ENCODE assay signal across 12 mouse cellular contexts in the genomic region with DNA sequence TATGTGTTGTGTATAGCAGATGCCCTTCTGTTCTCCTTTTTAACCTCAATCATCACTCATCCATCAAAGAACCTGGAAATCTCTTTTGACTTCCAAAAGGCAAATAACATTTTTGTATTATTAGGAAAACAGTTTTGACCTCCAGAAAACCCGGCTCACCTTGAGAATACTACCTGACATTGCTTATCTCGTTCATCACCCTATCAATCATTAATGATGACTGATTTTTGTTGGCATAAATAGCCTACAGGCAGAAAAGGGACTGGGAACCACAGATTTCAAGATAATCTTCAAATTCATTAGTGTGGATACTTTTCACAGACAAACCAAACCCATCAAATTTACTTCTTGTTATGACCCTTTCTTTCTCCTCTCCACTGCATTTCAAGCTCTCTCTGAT. TPM values are rescaled to one million over a fixed set of nuclear protein-coding genes. Genes with fewer than 3 reads are reported as not detected.
A peak's percentile ranks its signal among the peaks of the same experiment; 100 is the strongest.
DNase-seq lines count a peak whose midpoint lies in the region; ATAC-seq and TF ChIP-seq lines count a peak whose summit lies in the region.
"Had no signal": no experiment of that assay in that cellular context is flagged by ENCODE, and none has a peak within 500 bp of the region (broad histone marks: within the 10 kb centered on the region; RNA-seq: fewer than 3 reads in every experiment).

No protein-coding gene starts in this region.

- 75% methylated on average over 2 of the region's 2 CpGs for WGBS in embryonic facial prominence, embryonic 13.5 days
- WGBS in embryonic facial prominence, embryonic 10.5 days: 82% methylated on average over 2 of the region's 2 CpGs
- 69% methylated on average over 2 of the region's 2 CpGs for WGBS in liver, embryonic 15.5 days (ENCODE audit: insufficient replicate concordance)
- WGBS in neural tube, embryonic 14.5 days: 68% methylated on average over 2 of the region's 2 CpGs

- H3K36me3 ChIP-seq in embryonic facial prominence, embryonic 13.5 days: no peaks in the 10 kb centered on the region
- H3K36me3 ChIP-seq in embryonic facial prominence, embryonic 10.5 days (replicated peaks): no peaks in the 10 kb centered on the region
- peaks cover 46% of the 10 kb centered on the region for H3K36me3 ChIP-seq in liver, embryonic 15.5 days (replicated peaks)
- no peaks in the 10 kb centered on the region for H3K36me3 ChIP-seq in neural tube, embryonic 14.5 days (ENCODE audit: control insufficient read depth, insufficient read depth, low read length)
- H3K36me3 ChIP-seq: embryonic facial prominence, embryonic 12.5 days had no signal

- H3K27ac ChIP-seq in embryonic facial prominence, embryonic 13.5 days: no peak overlapping the region
- no peak overlapping the region for H3K27ac ChIP-seq in embryonic facial prominence, embryonic 10.5 days (replicated peaks)
- no peak overlapping the region for H3K27ac ChIP-seq in left cerebral cortex, adult 2 months
- H3K27ac ChIP-seq in liver, embryonic 15.5 days (replicated peaks): 0 out of 2 replicates have a peak overlapping the region, but pooled peaks have one; percentile 0
- no peak overlapping the region for H3K27ac ChIP-seq in neural tube, embryonic 14.5 days (ENCODE audit: low read depth, low read length)
- H3K27ac ChIP-seq: embryonic facial prominence, embryonic 12.5 days had no signal

- no peaks in the 10 kb centered on the region for H3K9me3 ChIP-seq in embryonic facial prominence, embryonic 13.5 days
- no peaks in the 10 kb centered on the region for H3K9me3 ChIP-seq in embryonic facial prominence, embryonic 10.5 days
- no peaks in the 10 kb centered on the region for H3K9me3 ChIP-seq in liver, embryonic 15.5 days (replicated peaks)
- no peaks in the 10 kb centered on the region for H3K9me3 ChIP-seq in neural tube, embryonic 14.5 days (ENCODE audit: control insufficient read depth, low read length)
- H3K9me3 ChIP-seq: embryonic facial prominence, embryonic 12.5 days had no signal

- no peak for TF ChIP-seq CTCF in left cerebral cortex, adult 2 months (IDR thresholded peaks at IDR 0.05)

- H3K27me3 ChIP-seq in embryonic facial prominence, embryonic 13.5 days: no peaks in the 10 kb centered on the region
- peaks cover 3% of the 10 kb centered on the region; the same call in 1 of the 2 replicates for H3K27me3 ChIP-seq in embryonic facial prominence, embryonic 10.5 days (replicated peaks; ENCODE audit: low read depth, poor library complexity, severe bottlenecking)
- no peaks in the 10 kb centered on the region for H3K27me3 ChIP-seq in liver, embryonic 15.5 days
- H3K27me3 ChIP-seq in neural tube, embryonic 14.5 days (ENCODE audit: control insufficient read depth, insufficient read depth, low read length): no peaks in the 10 kb centered on the region
- H3K27me3 ChIP-seq: embryonic facial prominence, embryonic 12.5 days had no signal

- ATAC-seq in embryonic facial prominence, embryonic 13.5 days (ENCODE audit: insufficient number of reproducible peaks, insufficient read depth, low FRiP score, low TSS enrichment, low read depth): no peak
- ATAC-seq in liver, embryonic 15.5 days (ENCODE audit: insufficient read depth): no peak
- ATAC-seq in neural tube, embryonic 14.5 days (ENCODE audit: low read depth): no peak
- ATAC-seq in monocyte, adult 5-6 weeks (replicated peaks; ENCODE audit: insufficient number of reproducible peaks, low FRiP score, low TSS enrichment, poor library complexity, severe bottlenecking): no peak
- ATAC-seq: inflammation-experienced regulatory T-cells, adult 6 months had no signal

- H3K4me1 ChIP-seq in embryonic facial prominence, embryonic 13.5 days: peaks cover 23% of the 10 kb centered on the region
- peaks cover 18% of the 10 kb centered on the region for H3K4me1 ChIP-seq in embryonic facial prominence, embryonic 10.5 days
- peaks cover 46% of the 10 kb centered on the region for H3K4me1 ChIP-seq in liver, embryonic 15.5 days (replicated peaks)
- peaks cover 37% of the 10 kb centered on the region for H3K4me1 ChIP-seq in neural tube, embryonic 14.5 days (ENCODE audit: control insufficient read depth, insufficient read depth, low read length)

- no peak overlapping the region for H3K4me3 ChIP-seq in embryonic facial prominence, embryonic 13.5 days
- H3K4me3 ChIP-seq in embryonic facial prominence, embryonic 10.5 days: no peak overlapping the region
- peak overlapping the region; percentile 97 for H3K4me3 ChIP-seq in left cerebral cortex, adult 2 months
- H3K4me3 ChIP-seq in liver, embryonic 15.5 days (replicated peaks): peak overlapping the region; percentile 95
- peak overlapping the region; percentile 68 for H3K4me3 ChIP-seq in neural tube, embryonic 14.5 days (ENCODE audit: low read depth, low read length)
- H3K4me3 ChIP-seq: embryonic facial prominence, embryonic 12.5 days had no signal

- H3K9ac ChIP-seq in embryonic facial prominence, embryonic 13.5 days: no peak overlapping the region
- H3K9ac ChIP-seq in liver, embryonic 15.5 days: peak overlapping the region; percentile 20
- peak overlapping the region; percentile 34; the same call in 1 of the 2 replicates for H3K9ac ChIP-seq in neural tube, embryonic 14.5 days (replicated peaks; ENCODE audit: low read depth, low read length)
- H3K9ac ChIP-seq: embryonic facial prominence, embryonic 12.5 days had no signal

- DNase-seq in embryonic facial prominence, embryonic 10.5 days (ENCODE audit: low spot score): no peak
- DNase-seq in left cerebral cortex, adult 2 months (ENCODE audit: extremely low spot score in 1 of 2, low spot score in 2 of 2): no peak
- DNase-seq in left cerebral cortex, postnatal 25 days (ENCODE audit: low spot score in 2 of 2): no peak
- DNase-seq in left cerebral cortex, postnatal 4 days: no peak
- DNase-seq: adrenal gland, postnatal 10 days; layer of hippocampus, postnatal 36 days had no signal

- intact Hi-C loops in left cerebral cortex, adult 2 months (cut with DNase I): no loop called here
- intact Hi-C loops in left cerebral cortex, postnatal 25 days (cut with DNase I): no loop called here
- intact Hi-C loops in left cerebral cortex, postnatal 4 days (cut with DNase I): no loop called here

- peak overlapping the region; percentile 21; the same call in 1 of the 2 replicates for H3K4me2 ChIP-seq in embryonic facial prominence, embryonic 13.5 days
- peak overlapping the region; percentile 76 for H3K4me2 ChIP-seq in liver, embryonic 15.5 days
- H3K4me2 ChIP-seq in neural tube, embryonic 14.5 days (ENCODE audit: low read depth, low read length): peak overlapping the region; percentile 59

RNA-seq across cellular contexts. Expression of gene Gm10642, which starts 2.2 kb away (rescaled TPM):
- 0.28 and 0.33 TPM in 2 replicates for polyA plus RNA-seq in embryonic facial prominence, embryonic 13.5 days (2015; fragmentation: Nextera tagmentation; extraction: Ambion mirVana)
- 0.13 and 0.17 TPM in 2 replicates for polyA plus RNA-seq in embryonic facial prominence, embryonic 10.5 days (2016; fragmentation: Nextera tagmentation; extraction: Ambion mirVana)
- 1 to 10 TPM; 1.5 to 1.6 TPM for total RNA-seq in left cerebral cortex, adult 2 months (2021)
- 1 to 10 TPM; 1.1 to 1.5 TPM for total RNA-seq in left cerebral cortex, postnatal 25 days (2021)
- polyA plus RNA-seq in liver, embryonic 15.5 days (2015; fragmentation: Nextera tagmentation; extraction: Ambion mirVana): 1.4 TPM in 2 replicates
- 0.27 and 0.33 TPM in 2 replicates for polyA plus RNA-seq in neural tube, embryonic 14.5 days (2014; fragmentation: Nextera tagmentation; extraction: Ambion mirVana)
- 1 to 10 TPM in 1 of 2 experiments, under 1 TPM in 1; 0.58 to 1.3 TPM for total RNA-seq in left cerebral cortex, postnatal 4 days (2021)
- 1.2 to 2.9 TPM in 2 of 3 replicates, not detected in the other for total RNA-seq in monocyte, adult 5-6 weeks (2017)

RNA-seq across cellular contexts. Expression of gene Mindy2, which starts 3.1 kb away (rescaled TPM):
- polyA plus RNA-seq in embryonic facial prominence, embryonic 13.5 days (2015; fragmentation: Nextera tagmentation; extraction: Ambion mirVana): 12.2 and 13.1 TPM in 2 replicates
- polyA plus RNA-seq in embryonic facial prominence, embryonic 10.5 days (2016; fragmentation: Nextera tagmentation; extraction: Ambion mirVana): 3.3 and 4.0 TPM in 2 replicates
- 10 to 100 TPM; 38.2 to 40.5 TPM for total RNA-seq in left cerebral cortex, adult 2 months (2021)
- 10 to 100 TPM; 35.0 to 39.3 TPM for total RNA-seq in left cerebral cortex, postnatal 25 days (2021)
- polyA plus RNA-seq in liver, embryonic 15.5 days (2015; fragmentation: Nextera tagmentation; extraction: Ambion mirVana): 18.5 and 20.1 TPM in 2 replicates
- polyA plus RNA-seq in neural tube, embryonic 14.5 days (2014; fragmentation: Nextera tagmentation; extraction: Ambion mirVana): 20.4 and 24.1 TPM in 2 replicates
- 10 to 100 TPM; 32.2 to 33.1 TPM for total RNA-seq in left cerebral cortex, postnatal 4 days (2021)
- 29.6 to 34.1 TPM (median 31.8 TPM) in 3 replicates for total RNA-seq in monocyte, adult 5-6 weeks (2017)

RNA-seq across cellular contexts. Expression of gene Adam10, which starts 24.9 kb away (rescaled TPM):
- polyA plus RNA-seq in embryonic facial prominence, embryonic 13.5 days (2015; fragmentation: Nextera tagmentation; extraction: Ambion mirVana): 60.8 and 70.8 TPM in 2 replicates
- polyA plus RNA-seq in embryonic facial prominence, embryonic 10.5 days (2016; fragmentation: Nextera tagmentation; extraction: Ambion mirVana): 62.3 TPM in 2 replicates
- total RNA-seq in left cerebral cortex, adult 2 months (2021): 10 to 100 TPM; 67.3 to 70.3 TPM
- 10 to 100 TPM; 69.1 to 71.4 TPM for total RNA-seq in left cerebral cortex, postnatal 25 days (2021)
- 71.4 and 71.9 TPM in 2 replicates for polyA plus RNA-seq in liver, embryonic 15.5 days (2015; fragmentation: Nextera tagmentation; extraction: Ambion mirVana)
- polyA plus RNA-seq in neural tube, embryonic 14.5 days (2014; fragmentation: Nextera tagmentation; extraction: Ambion mirVana): 48.6 and 69.6 TPM in 2 replicates
- total RNA-seq in left cerebral cortex, postnatal 4 days (2021): 100 to 1,000 TPM in 1 of 2 experiments, 10 to 100 TPM in 1; 94.5 to 105 TPM
- 48.9 to 70.6 TPM (median 59.7 TPM) in 3 replicates for total RNA-seq in monocyte, adult 5-6 weeks (2017)

Comparison
In these comparisons a context has a peak if more than half of its experiments do, and no peak if none do; other contexts are left out.
1. H3K4me2 ChIP-seq: peak in every context shown above with its lines; median percentile 76 in liver, embryonic 15.5 days; 59 in neural tube, embryonic 14.5 days; 21 in embryonic facial prominence, embryonic 13.5 days.
2. H3K4me3 ChIP-seq: peak in left cerebral cortex, adult 2 months (single experiment), liver, embryonic 15.5 days (single experiment) and neural tube, embryonic 14.5 days (single experiment); none in embryonic facial prominence, embryonic 13.5 days (single experiment) and embryonic facial prominence, embryonic 10.5 days (single experiment).